Mouse (Mus musculus): ENCODE results near the gene Sox15. TPM values are rescaled to one million over a fixed set of nuclear protein-coding genes. Genes with fewer than 3 reads are reported as not detected.
"Not testable (repeated sequence)": the region's sequence is repeated elsewhere in the genome, so short reads cannot be mapped to it uniquely, and the experiment has no call there.

The Sox15 gene
- polyA plus RNA-seq, 1 experiment: 0.09 TPM

DNA sequence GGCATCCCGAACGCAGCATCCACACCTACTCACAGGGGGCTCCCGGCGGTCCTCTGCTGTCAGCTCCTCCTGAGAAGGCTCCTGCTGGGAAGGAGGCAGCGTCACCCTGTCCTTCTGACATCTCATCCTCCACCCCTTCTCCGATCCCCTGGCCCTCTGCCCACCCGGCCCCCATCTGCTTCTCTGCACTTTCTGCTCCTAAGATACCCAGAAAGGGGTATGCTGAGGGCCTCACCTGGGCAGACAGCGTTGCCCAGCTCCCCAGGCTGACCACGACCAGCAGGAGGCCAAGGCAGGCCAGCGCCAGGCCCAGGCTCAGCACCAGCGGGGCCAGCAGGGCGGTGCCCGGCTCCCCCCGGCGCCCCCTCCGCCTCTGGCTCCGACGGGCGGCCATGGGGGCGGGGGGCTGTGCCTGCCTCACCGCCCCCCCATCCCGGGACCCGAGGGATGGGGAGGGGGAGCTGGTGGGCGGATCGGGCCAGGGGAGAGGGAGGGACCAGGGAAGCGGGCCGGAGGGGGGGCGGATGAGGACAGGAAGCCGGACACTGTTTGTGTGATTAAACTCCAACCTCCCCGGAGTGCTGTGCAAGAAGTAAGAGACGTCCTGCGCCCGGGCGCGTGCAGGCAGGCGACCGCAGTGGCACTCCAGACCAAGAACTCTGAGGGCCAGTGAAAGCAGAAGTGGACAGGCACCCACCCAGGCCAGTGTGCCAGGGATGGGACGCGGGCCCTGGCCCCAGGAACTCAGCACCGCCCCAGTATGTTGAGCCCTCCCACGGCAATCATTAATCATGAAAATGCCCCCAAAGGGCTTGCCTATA is 40.5 kb downstream of the Sox15 start, which contains the start of the genes Tnfsf12 and Tnfsfm13:
Gene Tnfsf12, minus strand, starts transcription at position 489 of the 821 bp plus-strand sequence.
Gene Tnfsfm13, minus strand, starts transcription at position 738 of the 821 bp plus-strand sequence.
- DNase-seq (ENCODE audit: low read depth in 1 of 2, low spot score in 2 of 2): no peak
- Histone ChIP-seq H3K4me1 (ENCODE audit: control insufficient read depth, insufficient read depth, insufficient read length) (peaks cover 3% of the 10 kb centered on the region), H3K4me3 (ENCODE audit: extremely low read depth, insufficient read depth, insufficient read length) (peak within 1 kb of the TSS; percentile 46), H3K27me3 (ENCODE audit: control insufficient read depth, insufficient read depth, low read length) (peaks cover 7% of the 10 kb centered on the region), H3K36me3 (ENCODE audit: control insufficient read depth, insufficient read depth, low read length) (no peaks in the 10 kb centered on the region), H3K27ac (ENCODE audit: insufficient read depth, low read length) (peak within 1 kb of the TSS; percentile 85)
- WGBS: 15% methylated on average over 40 of the region's 41 CpGs
- TF ChIP-seq POLR2A (IDR thresholded peaks at IDR 0.05; ENCODE audit: low read depth, low read length) (no peak), CTCF (IDR thresholded peaks at IDR 0.05; ENCODE audit: extremely low read depth, insufficient read depth, insufficient read length, insufficient replicate concordance) (no peak)

DNA sequence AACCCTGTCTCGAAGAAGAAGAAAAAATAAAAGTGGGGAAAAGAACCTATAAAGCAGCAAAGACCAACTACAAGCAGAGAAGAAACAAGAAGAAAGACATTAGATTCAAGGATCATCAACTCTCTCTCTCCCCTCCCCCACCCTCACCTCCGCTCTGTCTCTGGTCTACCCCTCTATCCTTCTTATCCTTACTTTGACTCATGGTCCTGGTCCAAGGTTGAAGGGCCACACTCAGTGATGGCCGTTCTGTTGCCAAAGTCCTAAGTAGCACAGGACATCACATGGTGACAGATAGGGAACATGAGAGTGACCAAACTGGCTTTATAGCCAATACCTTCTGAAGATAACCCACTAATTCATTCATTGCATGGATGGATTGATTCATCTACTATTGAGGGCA is 42.3 kb downstream of the Sox15 start:
- Histone ChIP-seq H3K27me3 (ENCODE audit: control insufficient read depth, insufficient read depth, low read length) (peaks cover 7% of the 10 kb centered on the region), H3K4me3 (ENCODE audit: extremely low read depth, insufficient read depth, insufficient read length) (no peak overlapping the region), H3K4me1 (ENCODE audit: control insufficient read depth, insufficient read depth, insufficient read length) (peaks cover 3% of the 10 kb centered on the region), H3K36me3 (ENCODE audit: control insufficient read depth, insufficient read depth, low read length) (no peaks in the 10 kb centered on the region), H3K27ac (ENCODE audit: insufficient read depth, low read length) (no peak overlapping the region)
- 86% methylated on average over 3 of the region's 3 CpGs for WGBS
- TF ChIP-seq CTCF (IDR thresholded peaks at IDR 0.05; ENCODE audit: extremely low read depth, insufficient read depth, insufficient read length, insufficient replicate concordance): no peak
- TF ChIP-seq POLR2A (IDR thresholded peaks at IDR 0.05; ENCODE audit: low read depth, low read length): no peak
- DNase-seq (ENCODE audit: low read depth in 1 of 2, low spot score in 2 of 2): no peak

DNA sequence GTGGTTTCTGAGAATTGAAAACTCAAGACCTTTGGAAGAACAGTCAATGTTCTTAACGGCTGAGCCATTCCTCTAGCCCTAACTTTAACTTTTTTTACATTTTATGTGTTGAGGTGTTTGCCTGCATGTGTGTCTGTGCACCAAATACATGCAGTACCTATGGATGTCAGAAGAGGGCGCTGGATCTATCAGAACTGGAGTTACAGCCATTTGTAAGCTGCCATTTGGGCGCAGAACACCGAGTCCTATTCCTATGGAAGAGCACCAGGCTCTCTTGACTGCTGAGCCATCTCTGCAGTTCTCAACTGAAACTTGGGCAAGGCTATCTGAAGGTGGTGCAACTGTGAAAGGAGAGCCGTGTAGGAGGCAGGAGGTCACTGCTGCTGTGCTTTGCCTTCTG is 43.5 kb downstream of the Sox15 start:
- 77% methylated on average over 5 of the region's 5 CpGs for WGBS
- Histone ChIP-seq H3K4me3 (ENCODE audit: extremely low read depth, insufficient read depth, insufficient read length) (no peak overlapping the region), H3K36me3 (ENCODE audit: control insufficient read depth, insufficient read depth, low read length) (no peaks in the 10 kb centered on the region), H3K27me3 (ENCODE audit: control insufficient read depth, insufficient read depth, low read length) (peaks cover 7% of the 10 kb centered on the region), H3K27ac (ENCODE audit: insufficient read depth, low read length) (no peak overlapping the region), H3K4me1 (ENCODE audit: control insufficient read depth, insufficient read depth, insufficient read length) (peaks cover 3% of the 10 kb centered on the region)
- no peak for TF ChIP-seq CTCF (IDR thresholded peaks at IDR 0.05; ENCODE audit: extremely low read depth, insufficient read depth, insufficient read length, insufficient replicate concordance)
- no peak for TF ChIP-seq POLR2A (IDR thresholded peaks at IDR 0.05; ENCODE audit: low read depth, low read length)
- DNase-seq (ENCODE audit: low read depth in 1 of 2, low spot score in 2 of 2): no peak

DNA sequence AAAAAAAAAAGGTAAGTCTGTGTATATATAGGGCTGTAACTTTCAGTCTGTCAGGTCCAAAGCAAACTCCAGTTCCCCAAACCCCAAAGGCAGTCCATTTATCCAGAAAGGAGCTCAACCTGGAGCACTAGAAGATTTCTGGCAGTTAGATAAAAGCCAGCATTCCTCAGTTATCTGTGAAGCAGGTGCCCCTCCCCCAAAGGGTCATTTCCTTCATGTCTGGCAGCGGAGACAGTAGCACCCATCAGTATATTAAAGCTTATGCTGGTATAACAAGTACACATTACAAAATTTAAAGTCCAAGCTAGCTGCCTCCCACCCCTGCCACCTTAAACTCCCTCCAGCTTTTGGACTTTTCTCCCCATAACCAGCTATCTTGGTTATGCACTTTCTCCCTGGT is 44.5 kb downstream of the Sox15 start:
- Histone ChIP-seq H3K36me3 (ENCODE audit: control insufficient read depth, insufficient read depth, low read length) (no peaks in the 10 kb centered on the region), H3K4me3 (ENCODE audit: extremely low read depth, insufficient read depth, insufficient read length) (no peak overlapping the region), H3K27me3 (ENCODE audit: control insufficient read depth, insufficient read depth, low read length) (peaks cover 7% of the 10 kb centered on the region), H3K4me1 (ENCODE audit: control insufficient read depth, insufficient read depth, insufficient read length) (peaks cover 3% of the 10 kb centered on the region), H3K27ac (ENCODE audit: insufficient read depth, low read length) (no peak overlapping the region)
- WGBS: 84% methylated on average over 1 of the region's 1 CpGs
- DNase-seq (ENCODE audit: low read depth in 1 of 2, low spot score in 2 of 2): no peak
- TF ChIP-seq CTCF (IDR thresholded peaks at IDR 0.05; ENCODE audit: extremely low read depth, insufficient read depth, insufficient read length, insufficient replicate concordance) (no peak), POLR2A (IDR thresholded peaks at IDR 0.05; ENCODE audit: low read depth, low read length) (no peak)

DNA sequence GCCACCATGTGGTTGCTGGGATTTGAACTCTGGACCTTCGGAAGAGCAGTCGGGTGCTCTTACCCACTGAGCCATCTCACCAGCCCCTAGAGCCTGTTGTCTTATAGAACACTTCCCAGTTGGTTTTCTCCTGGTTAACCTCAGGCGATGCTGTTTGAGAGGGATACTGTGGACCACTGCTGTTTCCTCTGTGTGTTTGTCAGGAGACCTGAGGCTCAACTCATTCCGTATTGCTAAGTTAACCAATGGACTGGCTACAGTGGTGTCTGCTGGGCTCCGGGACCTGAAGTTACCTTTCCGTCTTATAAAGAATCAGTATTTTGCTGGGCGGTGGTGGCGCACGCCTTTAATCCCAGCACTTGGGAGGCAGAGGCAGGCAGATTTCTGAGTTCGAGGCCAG is 47.8 kb downstream of the Sox15 start:
- not testable (repeated sequence) for H3K4me1 ChIP-seq (ENCODE audit: control insufficient read depth, insufficient read depth, insufficient read length); H3K36me3 ChIP-seq (ENCODE audit: control insufficient read depth, insufficient read depth, low read length); DNase-seq (ENCODE audit: low read depth in 1 of 2, low spot score in 2 of 2); H3K27me3 ChIP-seq (ENCODE audit: control insufficient read depth, insufficient read depth, low read length); H3K4me3 ChIP-seq (ENCODE audit: extremely low read depth, insufficient read depth, insufficient read length); H3K27ac ChIP-seq (ENCODE audit: insufficient read depth, low read length)
- WGBS: 96% methylated on average over 10 of the region's 10 CpGs

DNA sequence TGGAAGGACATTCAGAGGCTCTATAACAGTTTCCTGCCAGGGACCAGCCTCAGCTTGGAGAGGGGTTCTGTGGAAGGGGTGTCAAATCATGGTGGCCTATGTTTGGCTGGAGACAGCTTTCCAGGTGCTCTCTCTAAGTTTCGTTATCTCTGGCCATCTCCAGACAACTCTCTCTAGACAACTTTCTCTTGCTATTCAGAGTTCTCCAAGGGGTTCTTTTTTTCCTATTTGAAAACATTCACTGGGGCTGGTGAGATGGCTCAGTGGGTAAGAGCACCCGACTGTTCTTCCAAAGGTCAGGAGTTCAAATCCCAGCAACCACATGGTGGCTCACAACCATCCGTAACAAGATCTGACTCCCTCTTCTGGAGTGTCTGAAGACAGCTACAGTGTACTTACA is 48.3 kb downstream of the Sox15 start:
- H3K36me3 ChIP-seq (ENCODE audit: control insufficient read depth, insufficient read depth, low read length); H3K4me3 ChIP-seq (ENCODE audit: extremely low read depth, insufficient read depth, insufficient read length); H3K27me3 ChIP-seq (ENCODE audit: control insufficient read depth, insufficient read depth, low read length); DNase-seq (ENCODE audit: low read depth in 1 of 2, low spot score in 2 of 2); H3K4me1 ChIP-seq (ENCODE audit: control insufficient read depth, insufficient read depth, insufficient read length); H3K27ac ChIP-seq (ENCODE audit: insufficient read depth, low read length): not testable (repeated sequence)
- WGBS: 86% methylated on average over 3 of the region's 3 CpGs

DNA sequence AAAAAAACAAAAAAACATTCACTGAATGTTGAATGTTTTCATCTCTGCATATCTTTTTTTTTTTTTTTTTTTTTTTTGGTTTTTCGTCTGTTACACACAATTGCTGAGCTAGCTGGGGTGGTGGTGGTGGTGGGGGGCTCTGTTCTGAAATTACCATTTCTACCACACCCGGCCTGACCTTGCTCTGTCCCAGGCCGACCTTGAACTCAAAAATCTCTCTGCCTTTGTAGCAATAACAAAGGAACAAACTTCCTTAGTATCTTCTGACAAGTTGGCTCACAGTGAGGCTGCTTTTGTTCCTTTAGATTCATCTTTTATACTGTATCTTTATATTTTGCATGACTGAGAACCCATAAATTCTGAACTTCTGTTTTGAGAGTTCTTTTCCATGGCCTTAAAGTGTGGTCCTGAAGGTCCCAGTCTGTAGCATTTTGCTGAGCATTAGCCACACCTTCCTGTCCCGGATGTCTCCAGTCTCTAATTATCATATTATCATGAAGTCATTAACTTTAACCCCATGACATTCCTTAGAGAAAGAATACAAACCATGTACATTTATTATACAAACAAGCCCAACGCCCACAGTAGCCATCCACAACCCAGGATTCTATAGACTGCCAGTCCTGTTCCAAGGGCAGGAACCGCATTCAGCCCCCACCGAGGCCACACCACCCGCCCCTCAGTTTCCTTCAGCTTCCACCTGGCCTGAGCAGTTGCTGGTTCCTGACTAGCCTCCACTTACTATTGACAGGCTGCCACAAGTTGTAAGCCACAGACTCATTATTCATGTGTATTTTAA is 48.9 kb downstream of the Sox15 start:
- no peaks in the 10 kb centered on the region for H3K27me3 ChIP-seq (ENCODE audit: control insufficient read depth, insufficient read depth, low read length)
- H3K27ac ChIP-seq (ENCODE audit: insufficient read depth, low read length): no peak overlapping the region
- H3K4me1 ChIP-seq (ENCODE audit: control insufficient read depth, insufficient read depth, insufficient read length): no peaks in the 10 kb centered on the region
- DNase-seq (ENCODE audit: low read depth in 1 of 2, low spot score in 2 of 2): no peak
- TF ChIP-seq POLR2A (IDR thresholded peaks at IDR 0.05; ENCODE audit: low read depth, low read length) (no peak), CTCF (IDR thresholded peaks at IDR 0.05; ENCODE audit: extremely low read depth, insufficient read depth, insufficient read length, insufficient replicate concordance) (no peak)
- WGBS: 68% methylated on average over 8 of the region's 8 CpGs
- H3K4me3 ChIP-seq (ENCODE audit: extremely low read depth, insufficient read depth, insufficient read length): no peak overlapping the region
- H3K36me3 ChIP-seq (ENCODE audit: control insufficient read depth, insufficient read depth, low read length): no peaks in the 10 kb centered on the region
